Mouse (Mus musculus) intestine, embryonic 16.5 days (tissue): Measurements from ENCODE around the gene Bhlhe23. TPM values are rescaled to one million over a fixed set of nuclear protein-coding genes. Genes with fewer than 3 reads are reported as not detected.
A peak's percentile ranks its signal among the peaks of the same experiment; 100 is the strongest.

Experiments
- ATAC-seq: fragments of 200-750 bp; cut with Nextera tagmentation; 2 replicates; pipeline ENCODE4 v1.8.0; 2017; ENCODE audit warnings: moderate TSS enrichment, moderate library complexity
- H3K27ac ChIP-seq: fragments of 300-500 bp; sonication (generic); 2 replicates; pipeline ENCODE4 v1.5.1; 2014; ENCODE audit warnings: mild to moderate bottlenecking, low read length
- H3K27me3 ChIP-seq: fragments of 300-500 bp; sonication (generic); replicated peaks from 2 replicates; pipeline ENCODE4 v1.6.1; 2014; ENCODE audit warnings: low read length, control low read depth, mixed read lengths; ENCODE audit not compliant: control insufficient read depth, insufficient read depth
- H3K36me3 ChIP-seq: fragments of 300-500 bp; sonication (generic); 2 replicates; pipeline ENCODE4 v1.6.1; 2014; ENCODE audit warnings: low read length, control low read depth; ENCODE audit not compliant: control insufficient read depth, insufficient read depth
- H3K4me1 ChIP-seq: fragments of 300-500 bp; sonication (generic); 2 replicates; pipeline ENCODE4 v1.6.1; 2014; ENCODE audit warnings: low read length, control low read depth, mixed read lengths; ENCODE audit not compliant: control insufficient read depth, insufficient read depth
- H3K4me2 ChIP-seq: fragments of 300-500 bp; sonication (generic); 2 replicates; pipeline ENCODE4 v1.6.1; 2014; ENCODE audit warnings: low read depth, low read length, control low read depth
- H3K4me3 ChIP-seq: fragments of 300-500 bp; sonication (generic); 2 replicates; pipeline ENCODE4 v1.5.1; 2014; ENCODE audit warnings: mild to moderate bottlenecking, low read length
- H3K9ac ChIP-seq: fragments of 300-500 bp; sonication (generic); 2 replicates; pipeline ENCODE4 v1.6.1; 2014; ENCODE audit warnings: low read depth, low read length
- H3K9me3 ChIP-seq: fragments of 300-500 bp; sonication (generic); 2 replicates; pipeline ENCODE4 v1.6.1; 2016; ENCODE audit warnings: low read length, control low read depth; ENCODE audit not compliant: control insufficient read depth
- WGBS: fragments of 180-500 bp; shearing (Covaris S2); extraction: QIAGEN DNeasy Blood & Tissue Kit; methylation state at CpG from one replicate; pipeline ENCODE4 v1.1.7; 2014; 5-methylcytosine and 5-hydroxymethylcytosine counted together
- polyA plus RNA-seq: library from polyadenylated mRNA; unstranded; fragments of >200 nt; fragmentation: Nextera tagmentation; extraction: Ambion mirVana; gene quantifications from 2 replicates; pipeline ENCODE4 v1.2.1, GENCODE M21; 2015

Gene Bhlhe23
- polyA plus RNA-seq, 1 experiment from 2014 or later: not detected

DNA sequence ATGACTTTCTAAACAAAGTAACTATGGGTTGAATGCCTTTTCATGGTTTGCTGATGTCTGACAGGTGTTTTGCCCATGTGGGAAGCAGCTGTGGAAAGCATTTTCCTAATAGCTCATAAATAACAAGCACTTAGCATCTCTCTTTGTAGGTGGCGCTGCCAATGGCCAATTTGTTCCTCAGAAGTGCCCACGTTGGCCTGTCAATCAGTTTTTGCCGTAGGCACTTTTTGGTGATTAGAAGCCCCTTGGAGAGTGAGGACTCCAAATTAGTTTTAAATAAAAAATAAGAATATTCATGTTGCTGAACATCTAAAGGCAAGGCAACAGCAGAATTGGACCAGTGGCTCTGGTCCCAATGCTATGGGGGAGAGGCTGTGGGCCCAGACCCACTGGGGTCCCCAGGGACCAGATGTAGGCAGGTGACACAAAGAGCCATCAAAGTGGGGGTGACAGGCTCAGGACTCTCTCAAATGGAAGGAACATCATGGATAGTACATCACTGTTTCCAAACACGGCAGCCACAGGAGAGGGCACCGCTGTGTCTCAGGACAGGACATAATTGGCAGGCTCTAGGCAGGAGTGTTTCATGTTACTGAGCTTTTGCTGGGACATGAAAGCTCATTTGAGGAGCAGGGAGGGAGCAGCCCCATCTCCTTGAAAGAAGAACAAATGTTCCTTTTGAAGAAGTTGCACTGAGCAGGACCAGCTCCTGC lies 21.6 kb downstream of the Bhlhe23 start:
- Histone ChIP-seq H3K4me1 (no peaks in the 10 kb centered on the region), H3K27me3 (no peaks in the 10 kb centered on the region; the same call in 1 of the 2 replicates), H3K27ac (no peak overlapping the region), H3K36me3 (no peaks in the 10 kb centered on the region), H3K4me2 (no peak overlapping the region), H3K4me3 (no peak overlapping the region), H3K9ac (no peak overlapping the region), H3K9me3 (no peaks in the 10 kb centered on the region)
- WGBS: 79% methylated on average over 5 of the region's 5 CpGs
- ATAC-seq: no peak

- WGBS: 46% methylated on average over 5 of the region's 5 CpGs
- Histone ChIP-seq H3K27ac (no peak overlapping the region), H3K27me3 (no peaks in the 10 kb centered on the region), H3K4me1 (no peaks in the 10 kb centered on the region), H3K9me3 (no peaks in the 10 kb centered on the region), H3K4me2 (no peak overlapping the region), H3K36me3 (no peaks in the 10 kb centered on the region), H3K9ac (no peak overlapping the region), H3K4me3 (no peak overlapping the region)
- no peak for ATAC-seq
These were observed 27.8 kb downstream of the Bhlhe23 start for GRCm38 (mm10) chr2:180748904-180749303.

- no peaks in the 10 kb centered on the region for H3K9me3 ChIP-seq
- no peaks in the 10 kb centered on the region for H3K4me1 ChIP-seq
- no peak overlapping the region for H3K4me3 ChIP-seq
- no peaks in the 10 kb centered on the region for H3K36me3 ChIP-seq
- H3K27me3 ChIP-seq: no peaks in the 10 kb centered on the region
- H3K9ac ChIP-seq: no peak overlapping the region
- no peak overlapping the region for H3K27ac ChIP-seq
- WGBS: 39% methylated on average over 5 of the region's 5 CpGs
- no peak overlapping the region for H3K4me2 ChIP-seq
- no peak for ATAC-seq
These were observed 30.0 kb downstream of the Bhlhe23 start for GRCm38 (mm10) chr2:180746569-180747192.

DNA sequence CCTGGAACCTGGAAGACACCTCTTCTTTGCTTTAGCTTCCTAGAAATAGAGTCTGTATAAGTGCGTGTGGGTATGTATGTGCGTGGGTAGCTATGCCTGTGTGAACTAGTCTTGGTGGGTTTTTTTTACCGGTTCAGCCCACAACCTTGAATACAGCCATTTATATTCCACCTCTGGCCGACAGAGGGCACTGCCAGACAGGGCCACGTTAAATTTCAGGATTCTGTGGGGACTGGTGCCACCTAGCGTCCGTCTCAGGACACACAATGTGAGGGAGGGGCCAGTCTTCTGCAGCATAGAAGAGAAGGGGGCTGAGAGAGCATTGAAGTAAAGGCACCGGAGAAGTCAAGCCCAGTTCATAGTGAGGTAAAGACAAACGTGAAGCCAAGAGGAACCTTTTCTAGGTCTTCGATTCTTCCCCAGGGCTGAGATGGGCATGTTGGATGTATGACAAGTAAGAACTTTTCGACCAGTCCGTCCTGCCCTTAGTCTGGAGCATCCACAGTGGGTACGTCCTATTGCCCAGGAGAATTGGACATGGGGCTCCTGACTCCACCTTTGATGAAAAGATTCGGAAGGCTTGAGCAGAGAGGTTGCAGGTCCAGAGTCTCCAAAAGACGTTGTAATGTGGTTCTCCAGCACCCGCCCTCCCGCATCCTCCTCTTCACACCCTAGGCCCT lies 31.3 kb downstream of the Bhlhe23 start:
- Histone ChIP-seq H3K4me2 (no peak overlapping the region), H3K27me3 (no peaks in the 10 kb centered on the region), H3K4me3 (no peak overlapping the region), H3K27ac (no peak overlapping the region), H3K9me3 (no peaks in the 10 kb centered on the region), H3K4me1 (no peaks in the 10 kb centered on the region), H3K36me3 (no peaks in the 10 kb centered on the region), H3K9ac (no peak overlapping the region)
- ATAC-seq: peak; percentile 60
- WGBS: 33% methylated on average over 17 of the region's 17 CpGs

DNA sequence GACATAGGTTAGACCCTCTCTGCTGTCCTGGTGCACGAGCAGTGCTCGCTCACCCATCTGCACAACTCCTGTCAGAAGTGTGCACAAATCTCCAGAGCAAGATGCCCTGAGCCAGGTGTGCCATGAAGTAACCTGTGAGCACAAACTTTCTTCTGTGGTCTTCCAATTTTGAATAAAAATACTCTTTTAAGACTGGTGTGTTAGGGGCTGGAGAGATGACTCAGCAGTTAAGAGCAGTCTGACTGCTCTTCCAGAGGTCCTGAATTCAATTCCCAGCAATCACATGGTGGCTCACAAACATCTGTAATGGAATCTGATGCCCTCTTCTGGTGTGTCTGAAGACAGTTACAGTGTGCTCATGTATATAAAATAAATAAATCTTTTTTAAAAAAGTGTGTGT lies 33.4 kb downstream of the Bhlhe23 start:
- Histone ChIP-seq H3K9ac (no peak overlapping the region), H3K4me3 (no peak overlapping the region), H3K4me1 (no peaks in the 10 kb centered on the region), H3K27me3 (no peaks in the 10 kb centered on the region), H3K4me2 (no peak overlapping the region), H3K9me3 (no peaks in the 10 kb centered on the region), H3K27ac (no peak overlapping the region), H3K36me3 (no peaks in the 10 kb centered on the region)
- WGBS: 86% methylated on average over 2 of the region's 2 CpGs
- ATAC-seq: no peak

DNA sequence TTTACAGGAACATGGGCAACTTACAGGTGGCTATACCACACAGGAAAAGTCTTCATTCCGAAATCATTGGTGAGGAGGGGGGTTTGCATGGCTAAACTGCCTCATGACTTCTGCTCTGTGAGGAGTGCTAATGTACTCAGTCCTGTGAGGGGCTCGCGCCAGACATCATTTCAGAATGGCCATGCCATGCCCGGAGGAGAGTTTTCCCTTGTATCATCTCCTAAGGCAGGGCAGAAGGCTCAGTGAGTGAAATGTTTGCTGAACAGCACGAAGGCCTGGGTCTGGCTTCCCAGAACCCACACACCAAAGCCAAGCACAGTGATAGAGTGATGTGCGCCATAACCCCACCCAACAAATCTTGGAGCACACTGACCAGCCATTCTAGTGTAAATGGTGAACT lies 33.9 kb downstream of the Bhlhe23 start:
- no peak overlapping the region for H3K27ac ChIP-seq
- H3K36me3 ChIP-seq: no peaks in the 10 kb centered on the region
- no peaks in the 10 kb centered on the region for H3K27me3 ChIP-seq
- H3K4me2 ChIP-seq: no peak overlapping the region
- H3K9ac ChIP-seq: no peak overlapping the region
- no peaks in the 10 kb centered on the region for H3K9me3 ChIP-seq
- WGBS: 87% methylated on average over 6 of the region's 6 CpGs
- no peaks in the 10 kb centered on the region for H3K4me1 ChIP-seq
- no peak overlapping the region for H3K4me3 ChIP-seq
- no peak for ATAC-seq

GRCm38 (mm10) chr2:180741421-180741820 lies 35.3 kb downstream of the Bhlhe23 start:
- Histone ChIP-seq H3K4me2 (no peak overlapping the region), H3K4me1 (no peaks in the 10 kb centered on the region), H3K36me3 (no peaks in the 10 kb centered on the region), H3K27me3 (no peaks in the 10 kb centered on the region), H3K4me3 (no peak overlapping the region), H3K27ac (no peak overlapping the region), H3K9ac (no peak overlapping the region), H3K9me3 (no peaks in the 10 kb centered on the region)
- 62% methylated on average over 7 of the region's 7 CpGs for WGBS
- no peak for ATAC-seq

DNA sequence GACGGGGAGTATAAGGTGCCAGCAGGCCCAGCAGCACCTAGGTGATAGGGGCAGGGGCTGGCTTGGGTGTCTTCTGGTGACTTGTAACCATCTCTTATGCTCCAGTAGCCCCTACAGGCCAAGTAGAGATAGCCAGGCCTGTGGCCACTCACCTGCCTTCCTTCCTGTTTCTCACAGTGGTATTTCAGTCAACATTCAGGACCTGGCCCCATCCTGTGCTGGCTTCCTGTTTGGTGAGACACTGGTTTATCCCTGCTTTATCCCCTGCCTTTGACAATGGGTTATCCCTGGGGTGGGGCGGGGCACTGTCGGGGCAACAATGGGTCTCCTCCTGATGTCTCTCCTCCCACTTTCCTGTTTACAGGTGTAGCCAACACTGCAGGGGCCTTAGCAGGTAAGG lies 36.4 kb downstream of the Bhlhe23 start:
- no peak overlapping the region for H3K27ac ChIP-seq
- no peak overlapping the region for H3K4me2 ChIP-seq
- no peaks in the 10 kb centered on the region for H3K4me1 ChIP-seq
- no peak overlapping the region for H3K4me3 ChIP-seq
- H3K27me3 ChIP-seq: no peaks in the 10 kb centered on the region
- ATAC-seq: no peak
- no peak overlapping the region for H3K9ac ChIP-seq
- WGBS: 24% methylated on average over 3 of the region's 3 CpGs
- no peaks in the 10 kb centered on the region for H3K9me3 ChIP-seq
- no peaks in the 10 kb centered on the region for H3K36me3 ChIP-seq

DNA sequence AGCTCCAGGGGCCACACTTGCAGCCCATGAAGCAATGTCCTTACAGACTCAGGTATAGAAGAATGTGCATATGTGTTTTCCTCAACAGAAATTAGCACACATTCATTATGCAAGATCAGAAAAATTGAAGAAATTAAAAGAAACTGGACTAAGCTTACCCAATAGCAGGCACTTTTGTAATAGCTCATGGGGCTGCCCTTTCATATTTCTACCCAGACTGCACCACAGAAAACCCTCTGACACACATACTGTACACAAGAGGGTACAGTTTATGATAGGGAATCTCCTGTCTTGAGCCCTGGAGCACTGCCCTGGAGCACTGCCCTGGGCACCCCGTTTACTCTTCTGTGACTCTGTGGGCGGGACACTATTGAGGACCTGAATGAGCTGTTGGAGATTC lies 38.7 kb downstream of the Bhlhe23 start:
- Histone ChIP-seq H3K9ac (no peak overlapping the region), H3K27me3 (no peaks in the 10 kb centered on the region), H3K36me3 (no peaks in the 10 kb centered on the region), H3K9me3 (no peaks in the 10 kb centered on the region), H3K4me1 (no peaks in the 10 kb centered on the region), H3K27ac (no peak overlapping the region), H3K4me2 (no peak overlapping the region), H3K4me3 (no peak overlapping the region)
- ATAC-seq: no peak
- WGBS: 75% methylated on average over 2 of the region's 2 CpGs
